Mouse (Mus musculus) heart, embryonic 11.5 days (tissue): ENCODE measurements around the gene Atg9a. TPM values are rescaled to one million over a fixed set of nuclear protein-coding genes. Genes with fewer than 3 reads are reported as not detected.
A peak's percentile ranks its signal among the peaks of the same experiment; 100 is the strongest.

Source experiments
- ATAC-seq: fragments of 200-750 bp; cut with Nextera tagmentation; replicated peaks from 2 replicates; pipeline ENCODE4 v1.8.0; 2017; ENCODE audit warnings: moderate library complexity; ENCODE audit not compliant: insufficient number of reproducible peaks, low FRiP score, low TSS enrichment
- H3K27ac ChIP-seq: fragments of 300-500 bp; sonication (generic); 2 replicates; pipeline ENCODE4 v1.5.1; 2014; ENCODE audit warnings: mild to moderate bottlenecking, low read depth, low read length
- H3K27me3 ChIP-seq: fragments of 300-500 bp; sonication (generic); 2 replicates; pipeline ENCODE4 v1.6.1; 2014; ENCODE audit warnings: mild to moderate bottlenecking, low read length, mixed read lengths; ENCODE audit not compliant: control insufficient read depth, insufficient read depth
- H3K36me3 ChIP-seq: fragments of 300-500 bp; sonication (generic); 2 replicates; pipeline ENCODE4 v1.6.1; 2014; ENCODE audit warnings: mild to moderate bottlenecking, low read length, moderate library complexity, mixed read lengths; ENCODE audit not compliant: control insufficient read depth, insufficient read depth
- H3K4me1 ChIP-seq: fragments of 300-500 bp; sonication (generic); 2 replicates; pipeline ENCODE4 v1.6.1; 2014; ENCODE audit warnings: low read length; ENCODE audit not compliant: control insufficient read depth, insufficient read depth
- H3K4me2 ChIP-seq: fragments of 300-500 bp; sonication (generic); 2 replicates; pipeline ENCODE4 v1.6.1; 2014; ENCODE audit warnings: mild to moderate bottlenecking, moderate library complexity
- H3K4me3 ChIP-seq: fragments of 300-500 bp; sonication (generic); 2 replicates; pipeline ENCODE4 v1.5.1; 2014; ENCODE audit warnings: low read depth, low read length
- H3K9ac ChIP-seq: fragments of 300-500 bp; sonication (generic); 2 replicates; pipeline ENCODE4 v1.6.1; 2014; ENCODE audit warnings: mild to moderate bottlenecking, low read depth, low read length, moderate library complexity
- H3K9me3 ChIP-seq: fragments of 300-500 bp; sonication (generic); replicated peaks from 2 replicates; pipeline ENCODE4 v1.6.1; 2016; ENCODE audit warnings: low read length; ENCODE audit not compliant: control insufficient read depth
- WGBS: fragments of 180-500 bp; shearing (Covaris S2); extraction: QIAGEN DNeasy Blood & Tissue Kit; methylation state at CpG from one replicate; pipeline ENCODE4 v1.1.7; 2014; ENCODE audit not compliant: insufficient replicate concordance; 5-methylcytosine and 5-hydroxymethylcytosine counted together
- polyA plus RNA-seq: library from polyadenylated mRNA; unstranded; fragments of >200 nt; fragmentation: Nextera tagmentation; extraction: Ambion mirVana; gene quantifications from 2 replicates; pipeline ENCODE4 v1.2.1, GENCODE M21; 2014

Atg9a gene
- polyA plus RNA-seq, 1 experiment from 2014 or later: 22.7 TPM

DNA sequence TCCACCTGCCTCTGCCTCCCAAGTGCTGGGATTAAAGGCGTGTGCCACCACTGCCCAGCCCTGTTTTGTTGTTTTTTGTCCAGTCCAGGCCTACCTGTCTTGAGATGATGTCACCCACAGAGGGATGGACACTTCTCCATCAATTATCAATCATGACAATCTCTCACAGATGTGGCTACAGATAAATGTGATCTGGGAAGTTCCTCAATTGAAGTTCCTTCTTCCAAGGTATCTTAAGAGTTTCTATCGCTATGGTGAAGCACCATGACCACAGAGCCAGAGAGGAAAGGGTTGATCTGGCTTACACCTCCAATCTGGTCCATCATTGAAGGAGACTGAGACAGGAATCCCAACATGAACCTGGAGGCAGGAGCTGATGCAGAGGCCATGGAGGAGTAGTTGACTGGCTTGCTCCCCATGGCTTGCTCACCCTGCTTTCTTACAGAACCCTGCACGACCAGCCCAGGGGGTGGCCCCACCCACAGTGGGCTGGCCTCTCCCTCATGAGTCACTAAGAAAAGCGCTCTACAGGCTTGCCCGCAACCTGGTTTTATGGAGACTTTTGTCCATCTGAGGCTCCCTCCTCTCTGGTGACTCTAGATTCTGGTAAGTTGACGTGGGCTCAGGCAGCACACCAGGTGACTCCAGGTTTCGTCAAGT is 38.5 kb upstream of the Atg9a start:
- no peak overlapping the region for H3K4me2 ChIP-seq
- no peak overlapping the region for H3K9ac ChIP-seq
- no peak overlapping the region for H3K27ac ChIP-seq
- peaks cover 11% of the 10 kb centered on the region for H3K4me1 ChIP-seq
- H3K9me3 ChIP-seq: no peaks in the 10 kb centered on the region
- 0 out of 2 replicates have a peak, but pooled peaks cover 3% of the 10 kb centered on the region for H3K27me3 ChIP-seq
- no peak for ATAC-seq
- H3K4me3 ChIP-seq: no peak overlapping the region
- 67% methylated on average over 7 of the region's 7 CpGs for WGBS
- no peaks in the 10 kb centered on the region for H3K36me3 ChIP-seq

DNA sequence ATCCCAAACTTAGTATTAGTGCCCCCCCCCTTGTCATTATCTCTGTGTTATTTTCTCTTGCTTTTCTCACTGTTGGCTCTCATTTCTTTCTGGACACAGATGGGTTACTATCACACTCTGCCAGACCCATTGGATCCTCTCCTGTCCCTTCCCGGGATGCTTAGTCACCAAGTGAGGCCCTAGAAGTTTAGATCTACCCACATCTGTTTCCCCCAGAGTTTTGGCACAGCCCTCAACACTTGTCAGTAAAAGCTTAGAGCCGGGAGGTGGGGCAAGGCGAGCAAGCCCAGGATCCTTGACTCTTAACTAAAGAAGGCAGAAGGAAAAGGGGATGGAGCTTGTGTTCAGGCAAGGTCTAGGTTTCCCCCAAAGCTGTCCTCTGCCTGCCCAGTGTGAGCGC is 37.2 kb upstream of the Atg9a start:
- no peaks in the 10 kb centered on the region for H3K9me3 ChIP-seq
- no peak overlapping the region for H3K27ac ChIP-seq
- 55% methylated on average over 4 of the region's 4 CpGs for WGBS
- H3K9ac ChIP-seq: no peak overlapping the region
- no peak overlapping the region for H3K4me2 ChIP-seq
- no peaks in the 10 kb centered on the region for H3K36me3 ChIP-seq
- ATAC-seq: no peak
- H3K4me3 ChIP-seq: no peak overlapping the region
- 0 out of 2 replicates have a peak, but pooled peaks cover 3% of the 10 kb centered on the region for H3K27me3 ChIP-seq
- H3K4me1 ChIP-seq: peaks cover 7% of the 10 kb centered on the region; the same call in 1 of the 2 replicates

DNA sequence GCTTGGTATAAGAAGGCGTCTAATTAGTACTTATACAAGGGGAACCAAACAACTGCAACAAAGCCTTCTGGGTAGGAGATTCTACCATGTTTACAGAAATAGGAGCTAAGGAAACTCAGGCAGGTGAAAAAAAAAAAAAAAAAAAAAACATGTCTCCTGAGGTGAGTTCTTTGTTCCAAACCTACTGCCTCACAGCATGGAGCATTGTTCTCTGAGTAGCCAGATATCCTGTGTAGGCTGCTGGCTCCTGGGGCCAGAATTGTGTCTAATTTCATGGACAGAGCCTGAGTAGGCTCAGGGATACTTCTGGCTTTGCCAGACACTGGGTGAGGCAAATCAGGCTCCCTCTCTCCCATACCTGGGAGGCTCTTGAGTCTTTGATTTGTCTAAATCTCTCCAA is 35.7 kb upstream of the Atg9a start:
- no peak overlapping the region for H3K4me2 ChIP-seq
- H3K9ac ChIP-seq: no peak overlapping the region
- ATAC-seq: no peak
- 0 out of 2 replicates have a peak, but pooled peaks cover 2% of the 10 kb centered on the region for H3K27me3 ChIP-seq
- peaks cover 7% of the 10 kb centered on the region; the same call in 1 of the 2 replicates for H3K4me1 ChIP-seq
- H3K36me3 ChIP-seq: no peaks in the 10 kb centered on the region
- WGBS: 78% methylated on average over 1 of the region's 1 CpGs
- H3K4me3 ChIP-seq: no peak overlapping the region
- no peaks in the 10 kb centered on the region for H3K9me3 ChIP-seq
- peak overlapping the region; percentile 46; the same call in 1 of the 2 replicates for H3K27ac ChIP-seq

DNA sequence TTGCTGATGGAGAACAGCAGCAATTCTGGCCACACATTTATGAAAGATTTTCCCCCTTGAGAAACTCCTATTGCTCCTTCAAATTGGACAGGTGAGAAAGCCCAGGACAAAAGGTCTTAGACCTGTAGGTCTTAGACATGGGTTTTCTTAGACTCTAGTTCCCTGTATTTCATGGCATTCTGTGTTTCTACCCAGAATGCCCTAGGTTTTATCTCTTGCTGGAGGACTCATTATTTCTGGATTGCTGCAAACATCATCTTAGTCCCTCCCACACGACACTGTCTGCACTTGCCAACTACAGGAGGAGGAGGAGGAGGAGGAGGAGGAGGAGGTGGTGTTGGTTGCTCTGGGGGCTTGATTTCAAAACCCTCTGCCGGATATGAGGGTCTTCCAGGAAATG is 34.1 kb upstream of the Atg9a start:
- Histone ChIP-seq H3K4me3 (no peak overlapping the region), H3K9me3 (no peaks in the 10 kb centered on the region), H3K27ac (no peak overlapping the region), H3K36me3 (no peaks in the 10 kb centered on the region), H3K4me1 (peaks cover 7% of the 10 kb centered on the region; the same call in 1 of the 2 replicates), H3K4me2 (no peak overlapping the region), H3K27me3 (peaks cover 9% of the 10 kb centered on the region), H3K9ac (no peak overlapping the region)
- 44% methylated on average over 2 of the region's 2 CpGs for WGBS
- no peak for ATAC-seq

DNA sequence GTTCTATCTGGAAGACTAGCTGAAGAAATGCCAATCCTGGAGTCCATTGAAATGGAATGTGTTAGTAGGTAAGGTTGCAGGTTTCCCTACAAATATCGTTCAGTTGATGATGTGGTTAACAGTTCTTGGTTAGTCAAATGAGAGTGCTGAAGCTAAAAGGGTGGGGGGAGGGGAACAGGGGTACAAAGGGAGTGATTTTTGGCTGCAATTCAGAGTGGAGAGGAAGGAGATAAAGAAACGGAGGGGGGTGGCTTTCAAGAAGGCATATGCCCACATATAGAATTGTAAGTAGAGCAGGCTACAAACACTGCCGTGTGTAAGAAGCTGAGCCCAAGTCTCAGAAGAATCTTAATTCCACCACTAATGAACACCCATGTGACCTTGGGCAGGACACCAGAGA is 33.5 kb upstream of the Atg9a start:
- H3K4me3 ChIP-seq: no peak overlapping the region
- no peak overlapping the region for H3K4me2 ChIP-seq
- H3K9me3 ChIP-seq: no peaks in the 10 kb centered on the region
- no peaks in the 10 kb centered on the region for H3K36me3 ChIP-seq
- no peak overlapping the region for H3K9ac ChIP-seq
- WGBS: 44% methylated on average over 3 of the region's 3 CpGs
- no peak for ATAC-seq
- H3K4me1 ChIP-seq: peaks cover 7% of the 10 kb centered on the region; the same call in 1 of the 2 replicates
- H3K27ac ChIP-seq: no peak overlapping the region
- H3K27me3 ChIP-seq: peaks cover 15% of the 10 kb centered on the region

DNA sequence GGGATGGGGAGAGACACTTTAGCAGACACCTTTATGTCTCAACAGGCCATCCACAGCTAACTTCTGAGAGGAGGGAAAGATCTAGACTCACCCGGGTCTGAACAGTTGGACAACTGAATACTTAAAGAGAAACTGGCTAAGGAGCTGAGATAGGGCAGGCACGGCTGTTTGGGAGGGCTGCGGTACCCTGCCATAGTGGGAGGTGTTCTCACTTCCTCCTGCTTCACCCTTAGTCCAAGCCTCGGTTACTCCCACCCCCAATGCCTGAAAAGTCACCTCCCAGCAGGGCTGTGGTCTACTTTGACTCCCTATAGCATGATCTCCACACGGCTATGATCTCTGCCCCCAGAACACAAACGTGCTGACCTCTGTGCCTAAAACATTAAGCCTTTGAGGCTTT is 31.5 kb upstream of the Atg9a start:
- 50% methylated on average over 6 of the region's 6 CpGs for WGBS

DNA sequence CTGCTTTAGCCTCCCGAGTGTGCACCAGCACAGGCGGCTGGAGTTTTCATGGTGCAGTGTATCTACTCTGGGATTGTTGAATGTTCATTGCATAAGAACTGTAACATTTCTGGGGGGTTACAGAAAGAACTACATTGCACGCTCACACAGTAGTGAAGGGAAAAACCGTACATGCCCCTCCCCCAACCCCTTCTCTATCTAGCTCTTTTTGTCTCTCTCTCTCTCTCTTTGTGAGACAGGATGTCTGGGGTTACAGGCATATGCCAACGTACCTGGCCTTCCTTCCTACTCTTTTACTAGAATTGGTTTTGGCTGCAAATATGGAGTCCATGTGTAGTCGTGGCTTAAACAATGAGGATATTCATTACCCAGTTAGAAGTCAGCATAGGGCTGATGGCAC is 30.9 kb upstream of the Atg9a start:
- Histone ChIP-seq H3K4me2 (no peak overlapping the region), H3K27me3 (peaks cover 36% of the 10 kb centered on the region), H3K9me3 (no peaks in the 10 kb centered on the region), H3K4me3 (no peak overlapping the region), H3K4me1 (peaks cover 13% of the 10 kb centered on the region), H3K36me3 (no peaks in the 10 kb centered on the region), H3K27ac (no peak overlapping the region), H3K9ac (no peak overlapping the region)
- no peak for ATAC-seq
- 69% methylated on average over 6 of the region's 6 CpGs for WGBS

More for the DNA sequence above, 31.5 kb upstream of the Atg9a start:
- H3K36me3 ChIP-seq: no peaks in the 10 kb centered on the region
- no peak for ATAC-seq
- no peak overlapping the region for H3K4me2 ChIP-seq
- no peak overlapping the region for H3K27ac ChIP-seq
- peaks cover 13% of the 10 kb centered on the region for H3K4me1 ChIP-seq
- H3K27me3 ChIP-seq: peaks cover 30% of the 10 kb centered on the region
- H3K9me3 ChIP-seq: no peaks in the 10 kb centered on the region
- no peak overlapping the region for H3K4me3 ChIP-seq
- no peak overlapping the region for H3K9ac ChIP-seq

DNA sequence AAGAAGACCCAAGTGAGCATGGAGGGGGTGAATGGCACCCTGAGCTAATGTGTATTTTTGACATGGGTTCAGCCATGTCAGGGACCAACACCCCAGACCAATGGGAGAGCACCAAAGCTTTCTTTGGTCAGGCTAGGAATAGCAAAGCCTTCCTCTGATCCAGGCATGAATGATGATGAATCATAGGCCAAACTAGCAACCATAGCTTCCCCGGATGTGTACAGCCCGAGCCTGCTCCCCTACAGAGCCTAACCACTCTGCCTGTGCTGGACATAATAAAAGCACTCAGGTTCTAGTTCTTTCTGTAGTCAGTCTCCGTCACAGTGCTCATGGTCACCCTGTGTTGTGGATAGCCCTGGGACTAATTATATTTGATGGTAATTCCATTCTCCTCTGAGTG is 29.5 kb upstream of the Atg9a start:
- no peak overlapping the region for H3K9ac ChIP-seq
- peaks cover 6% of the 10 kb centered on the region; the same call in 1 of the 2 replicates for H3K4me1 ChIP-seq
- H3K27ac ChIP-seq: no peak overlapping the region
- H3K9me3 ChIP-seq: no peaks in the 10 kb centered on the region
- ATAC-seq: no peak
- H3K27me3 ChIP-seq: peaks cover 49% of the 10 kb centered on the region
- WGBS: 70% methylated on average over 3 of the region's 3 CpGs
- no peak overlapping the region for H3K4me2 ChIP-seq
- no peak overlapping the region for H3K4me3 ChIP-seq
- no peaks in the 10 kb centered on the region for H3K36me3 ChIP-seq

DNA sequence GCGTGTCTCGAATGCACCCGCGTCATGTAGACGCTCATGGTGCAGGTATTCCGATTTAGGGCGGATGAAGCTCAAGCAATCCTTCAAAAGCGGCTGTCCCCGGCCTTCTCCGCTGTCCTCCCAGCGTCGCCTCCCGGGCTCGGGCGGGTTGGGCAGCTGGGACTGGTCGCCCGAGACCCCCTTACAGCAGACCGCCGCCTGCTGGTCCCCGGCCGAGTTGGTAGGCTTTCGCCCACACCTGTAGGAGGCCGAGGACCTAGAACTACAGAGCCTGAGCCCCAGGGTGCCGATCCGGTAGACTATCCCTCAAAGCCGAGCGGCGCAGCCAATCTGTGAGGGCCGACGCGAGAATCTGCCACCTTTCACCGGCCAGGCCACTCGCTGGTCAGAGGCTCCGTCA is 27.5 kb upstream of the Atg9a start, which contains the start of gene Tuba4a:
Gene Tuba4a (minus strand): TSS at position 335 of the 400 bp plus-strand sequence.
- Histone ChIP-seq H3K27ac (no peak within 1 kb of the TSS), H3K9ac (peak within 1 kb of the TSS; percentile 65), H3K36me3 (peaks cover 5% of the 10 kb centered on the region; the same call in 1 of the 2 replicates), H3K9me3 (no peaks in the 10 kb centered on the region), H3K27me3 (peaks cover 54% of the 10 kb centered on the region), H3K4me1 (peaks cover 6% of the 10 kb centered on the region; the same call in 1 of the 2 replicates), H3K4me3 (peak within 1 kb of the TSS; percentile 67), H3K4me2 (peak within 1 kb of the TSS; percentile 100)
- under 1% methylated on average over 34 of the region's 34 CpGs for WGBS
- ATAC-seq: no peak
